Mouse (Mus musculus) G1E (cell line): Measurements from ENCODE around the gene Szrd1. TPM values are rescaled to one million over a fixed set of nuclear protein-coding genes. Genes with fewer than 3 reads are reported as not detected.

Experiments
- ATAC-seq: 2 replicates; pipeline ENCODE4 v1.8.0; 2016; ENCODE audit warnings: mild to moderate bottlenecking; ENCODE audit not compliant: insufficient number of reproducible peaks, poor library complexity, low FRiP score, severe bottlenecking; ENCODE audit errors: extremely low read depth
- DNase-seq: peaks from one replicate; pipeline ENCODE4 v3.0.0; 2012; ENCODE audit warnings: low spot score
- H3K27me3 ChIP-seq: 2 replicates; pipeline ENCODE4 v1.6.1; 2012; ENCODE audit warnings: mild to moderate bottlenecking, low read length, inconsistent platforms; ENCODE audit not compliant: insufficient read depth
- H3K36me3 ChIP-seq: replicated peaks from 2 replicates; pipeline ENCODE3; 2012; ENCODE audit warnings: mild to moderate bottlenecking, inconsistent platforms
- H3K4me1 ChIP-seq: 2 replicates; pipeline ENCODE4 v1.6.1; 2012; ENCODE audit warnings: low read depth, low read length, inconsistent platforms, mixed read lengths; ENCODE audit not compliant: insufficient read depth
- H3K4me3 ChIP-seq: 2 replicates; pipeline ENCODE4 v1.5.1; 2012; ENCODE audit warnings: low read depth, mild to moderate bottlenecking, inconsistent platforms, low read length, moderate library complexity, mixed read lengths
- H3K9me3 ChIP-seq: replicated peaks from 2 replicates; pipeline ENCODE4 v1.6.1; 2012; ENCODE audit warnings: inconsistent platforms
- CTCF ChIP-seq: IDR thresholded peaks from 2 replicates; pipeline ENCODE4 v1.5.1; 2012; ENCODE audit warnings: low read depth, low read length, inconsistent platforms, mixed read lengths
- GATA1 ChIP-seq: IDR thresholded peaks from 2 replicates; pipeline ENCODE4 v1.6.1; 2012; ENCODE audit warnings: borderline replicate concordance, low read length, inconsistent platforms, mixed read lengths
- GATA2 ChIP-seq: IDR thresholded peaks from 2 replicates; pipeline ENCODE4 v1.6.1; 2012; ENCODE audit warnings: low read depth, low read length, inconsistent platforms, borderline replicate concordance
- POLR2AphosphoS5 ChIP-seq: IDR thresholded peaks from 2 replicates; pipeline ENCODE4 v1.6.1; 2012; ENCODE audit warnings: low read depth, low read length, inconsistent platforms; ENCODE audit not compliant: insufficient replicate concordance
- TAL1 ChIP-seq: conservative IDR thresholded peaks from 2 replicates; pipeline ENCODE4 v1.6.1; 2012; ENCODE audit warnings: low read depth, low read length, inconsistent platforms, mixed read lengths
- polyA plus RNA-seq: library from polyadenylated mRNA; stranded (reverse); fragments of >175 nt; gene quantifications from 2 replicates; pipeline ENCODE4 v1.2.3, GENCODE M21; 2012
- total RNA-seq, 2 experiments: library from RNA; stranded (forward) in 1 of 2; stranded (reverse) in 1 of 2; fragments of 200-1000 nt in 1 of 2; fragments of >200 nt in 1 of 2; fragmentation: Nextera tagmentation in 1 of 2; gene quantifications; 2 replicates each; pipeline ENCODE4 v1.2.3; 2014 to 2017

Szrd1 gene
- total and polyA plus RNA-seq, 3 experiments, result 37.2 to 150 (median 64.5) TPM

- peak; percentile 99 for DNase-seq
- peak; percentile 93 for ATAC-seq
- H3K4me1 ChIP-seq, result peaks cover 40% of the 10 kb centered on the region
These were observed 61.7 kb downstream of the Szrd1 start, which contains the start of gene Necap2 for GRCm38 (mm10) chr4:141077681-141078509. Gene Necap2, minus strand, starts transcription at chr4:141078357.

GRCm38 (mm10) chr4:141076761-141077506 lies 62.6 kb downstream of the Szrd1 start:
- H3K36me3 ChIP-seq, result peaks cover 47% of the 10 kb centered on the region
- peak overlapping the region; percentile 98 for H3K4me3 ChIP-seq
- TF ChIP-seq GATA1, result no peak
- TF ChIP-seq TAL1, result no peak
- no peak for TF ChIP-seq CTCF
- no peak for TF ChIP-seq POLR2AphosphoS5
- TF ChIP-seq GATA2, result no peak
- no peaks in the 10 kb centered on the region for H3K27me3 ChIP-seq
- H3K9me3 ChIP-seq, result peaks cover 5% of the 10 kb centered on the region
- ATAC-seq (no peak), DNase-seq (peak; percentile 30)
- H3K4me1 ChIP-seq, result peaks cover 40% of the 10 kb centered on the region

More at GRCm38 (mm10) chr4:141077681-141078509, 61.7 kb downstream of the Szrd1 start, which contains the start of gene Necap2:
- peak within 1 kb of the TSS; percentile 98 for H3K4me3 ChIP-seq
- peaks cover 5% of the 10 kb centered on the region for H3K9me3 ChIP-seq
- TF ChIP-seq GATA1 (no peak), CTCF (peak; percentile 39), TAL1 (no peak), POLR2AphosphoS5 (no peak), GATA2 (no peak)
- H3K27me3 ChIP-seq, result no peaks in the 10 kb centered on the region
- H3K36me3 ChIP-seq, result peaks cover 37% of the 10 kb centered on the region

GRCm38 (mm10) chr4:141074109-141074508 lies 65.5 kb downstream of the Szrd1 start:
- H3K36me3 ChIP-seq, result peaks cover 75% of the 10 kb centered on the region
- no peak overlapping the region for H3K4me3 ChIP-seq
- no peak for DNase-seq
- no peak for TF ChIP-seq CTCF
- no peak for TF ChIP-seq GATA2
- no peak for TF ChIP-seq TAL1
- no peak for TF ChIP-seq POLR2AphosphoS5
- TF ChIP-seq GATA1, result no peak
- no peaks in the 10 kb centered on the region for H3K9me3 ChIP-seq
- H3K4me1 ChIP-seq, result peaks cover 62% of the 10 kb centered on the region
- H3K27me3 ChIP-seq, result no peaks in the 10 kb centered on the region
- no peak for ATAC-seq

- no peak for TF ChIP-seq TAL1
- no peak for TF ChIP-seq CTCF
- TF ChIP-seq POLR2AphosphoS5, result no peak
- TF ChIP-seq GATA1, result no peak
- no peak for TF ChIP-seq GATA2
- no peak for DNase-seq
- ATAC-seq, result no peak
- no peak overlapping the region for H3K4me3 ChIP-seq
- peaks cover 65% of the 10 kb centered on the region for H3K4me1 ChIP-seq
- no peaks in the 10 kb centered on the region for H3K9me3 ChIP-seq
- H3K27me3 ChIP-seq, result no peaks in the 10 kb centered on the region
- H3K36me3 ChIP-seq, result peaks cover 80% of the 10 kb centered on the region
These were observed 65.9 kb downstream of the Szrd1 start for GRCm38 (mm10) chr4:141073661-141074060.

- Histone ChIP-seq H3K4me1 (peaks cover 71% of the 10 kb centered on the region), H3K4me3 (no peak overlapping the region), H3K27me3 (no peaks in the 10 kb centered on the region), H3K36me3 (peaks cover 91% of the 10 kb centered on the region), H3K9me3 (no peaks in the 10 kb centered on the region)
- TF ChIP-seq GATA2 (no peak), CTCF (no peak), GATA1 (no peak), POLR2AphosphoS5 (no peak), TAL1 (no peak)
- no peak for DNase-seq
- ATAC-seq, result no peak
These were observed 67.1 kb downstream of the Szrd1 start for GRCm38 (mm10) chr4:141072502-141072901.

- peaks cover 51% of the 10 kb centered on the region for H3K4me1 ChIP-seq
- H3K36me3 ChIP-seq, result peaks cover 98% of the 10 kb centered on the region
- no peak for ATAC-seq
- peak; percentile 37 for DNase-seq
- TF ChIP-seq TAL1 (no peak), GATA2 (no peak), CTCF (peak; percentile 66)
- no peaks in the 10 kb centered on the region for H3K27me3 ChIP-seq
- H3K4me3 ChIP-seq, result no peak overlapping the region
- H3K9me3 ChIP-seq, result no peaks in the 10 kb centered on the region
These were observed 69.8 kb downstream of the Szrd1 start for GRCm38 (mm10) chr4:141069731-141070130.
